Mouse (Mus musculus) adrenal gland, adult 18-20 months (tissue): ENCODE measurements at regions not wholly inside any gene's neighbourhood (a gene's known extent, or its start where the extent isn't known, plus 50 kb on each side); places are given as distances from the start of the nearest gene placed in this dataset.

Experiments
- DNase-seq, 2 experiments: peaks; one replicate each; pipeline ENCODE4 v3.0.0; 2021 to 2022; ENCODE audit warnings: low spot score in 2 of 2

DNA sequence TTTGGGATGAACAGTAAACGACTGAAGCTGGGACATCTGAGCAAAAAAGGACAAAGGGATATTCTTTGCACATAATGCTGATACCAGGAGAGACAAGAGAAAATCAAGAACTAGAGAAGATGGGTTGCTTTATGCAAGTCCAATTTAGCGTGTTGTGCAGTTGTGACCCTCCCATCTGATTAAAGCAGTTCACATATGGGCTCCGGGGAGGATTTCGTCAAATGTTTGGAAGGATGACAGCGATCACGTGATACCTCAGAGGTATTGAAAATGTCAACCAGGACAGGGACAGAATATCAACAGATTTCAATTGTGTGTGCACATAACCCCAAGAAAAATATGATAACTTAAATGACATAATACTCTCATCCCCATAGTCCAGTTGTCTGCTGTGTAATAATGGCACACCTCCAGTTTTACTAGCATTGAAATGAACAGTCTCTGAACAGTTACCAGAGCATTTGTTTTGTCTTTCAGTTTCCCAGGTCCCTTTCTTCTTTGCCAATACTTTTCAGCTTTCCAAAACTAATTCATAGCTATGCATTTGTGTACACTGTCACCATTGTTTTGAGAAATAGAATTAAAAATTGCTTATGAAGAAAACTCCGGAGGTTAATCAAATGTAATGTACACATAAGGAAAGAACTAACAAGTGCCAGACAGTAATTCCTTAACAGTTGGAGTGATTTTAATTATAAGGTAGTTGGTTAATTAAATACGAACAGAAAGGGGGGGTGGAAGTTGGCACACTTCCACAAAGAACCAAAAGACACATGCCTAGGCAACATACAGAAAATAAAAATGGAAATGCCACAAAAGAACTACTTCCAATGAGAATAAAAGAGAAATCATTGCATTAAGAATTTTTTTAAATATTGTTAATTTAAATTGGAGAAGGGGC, 582.6 kb upstream of the Map3k7 start:
- DNase-seq, result no peak

- DNase-seq, result no peak
Measured at GRCm38 (mm10) chr4:31392932-31393632, 570.8 kb upstream of the Map3k7 start.

- DNase-seq, result no peak
Measured at GRCm38 (mm10) chr4:31395538-31395937, 568.4 kb upstream of the Map3k7 start.

DNA sequence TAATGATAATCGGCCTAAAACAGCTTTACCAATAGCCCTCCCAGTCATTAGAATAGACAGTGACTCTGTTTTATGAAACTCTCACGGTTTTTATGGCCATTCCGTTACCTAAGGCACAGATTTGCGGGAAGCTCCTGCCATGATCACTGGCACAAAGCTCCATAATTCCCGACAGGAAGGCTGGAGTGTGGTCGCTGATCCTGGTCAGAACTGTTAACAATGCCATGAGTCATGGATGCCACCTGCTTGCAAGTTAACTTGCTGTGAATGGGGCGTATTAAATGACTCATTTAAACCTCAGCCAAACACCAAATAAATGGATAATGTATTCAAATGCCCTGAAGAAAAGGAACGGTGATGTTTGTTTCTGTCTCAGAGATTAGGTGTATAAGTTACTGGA, 559.9 kb upstream of the Map3k7 start:
- DNase-seq, result no peak

- no peak for DNase-seq
Measured at GRCm38 (mm10) chr4:31404840-31405714, 558.8 kb upstream of the Map3k7 start.

GRCm38 (mm10) chr4:31410157-31410556, 553.7 kb upstream of the Map3k7 start:
- no peak for DNase-seq

DNA sequence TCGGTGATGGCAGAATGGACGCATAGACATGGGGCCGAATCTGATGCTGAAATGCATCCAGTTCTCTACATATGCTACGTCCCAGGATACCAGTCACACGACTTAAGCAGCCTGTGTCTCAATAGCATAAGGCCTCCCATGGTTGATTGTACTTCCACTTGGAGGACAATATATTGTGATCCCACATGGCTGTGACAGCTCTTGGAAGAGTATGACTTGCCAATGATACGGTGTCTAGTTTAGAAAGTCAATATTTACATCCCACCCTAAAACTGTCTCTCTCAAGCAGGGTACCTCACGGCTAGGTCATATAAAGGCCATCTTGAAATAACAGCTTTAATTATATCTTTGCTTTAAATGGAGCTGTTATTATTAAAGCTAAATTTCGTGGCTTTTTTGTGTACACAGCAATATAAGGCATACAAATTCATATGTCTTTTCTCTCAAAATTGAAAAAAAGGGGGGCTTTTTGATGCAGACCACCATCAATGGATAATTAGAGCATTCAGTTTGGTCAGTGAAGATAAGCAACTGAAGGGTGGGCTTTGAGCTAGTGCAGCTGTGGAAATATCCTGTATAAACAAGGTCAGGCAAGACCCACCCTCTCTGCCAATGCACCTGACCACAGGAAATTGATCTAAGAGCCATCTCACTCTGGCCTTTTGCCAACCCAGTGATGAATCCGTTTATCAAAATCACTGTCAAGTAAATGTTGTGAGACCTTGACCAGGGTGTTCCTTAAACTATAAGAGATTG, 551.9 kb upstream of the Map3k7 start:
- DNase-seq, result no peak

GRCm38 (mm10) chr4:31417161-31417560, 546.7 kb upstream of the Map3k7 start:
- DNase-seq, result no peak

- peak in 1 of 2 experiments; percentile 19 for DNase-seq
Measured at GRCm38 (mm10) chr4:31419240-31419639, 544.7 kb upstream of the Map3k7 start.

DNA sequence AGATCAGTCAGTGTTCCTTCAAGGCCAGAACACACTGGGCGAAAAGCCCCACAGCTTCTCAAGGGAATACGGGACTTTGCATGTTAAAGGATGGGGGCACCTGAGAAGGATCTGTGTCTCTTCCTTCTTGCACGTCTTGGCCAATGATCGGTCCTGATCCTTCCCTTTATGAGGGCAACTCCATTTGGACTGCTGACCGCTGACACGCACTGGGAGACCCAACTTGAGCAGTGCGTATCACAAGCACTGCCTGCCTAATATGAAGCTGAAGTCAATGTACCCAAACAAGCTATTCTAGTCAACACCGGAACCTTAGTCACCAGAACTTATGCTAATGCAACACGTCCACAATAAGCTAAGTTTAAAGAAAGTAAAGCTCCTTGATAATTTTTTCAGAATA, 543.7 kb upstream of the Map3k7 start:
- DNase-seq, result no peak

DNA sequence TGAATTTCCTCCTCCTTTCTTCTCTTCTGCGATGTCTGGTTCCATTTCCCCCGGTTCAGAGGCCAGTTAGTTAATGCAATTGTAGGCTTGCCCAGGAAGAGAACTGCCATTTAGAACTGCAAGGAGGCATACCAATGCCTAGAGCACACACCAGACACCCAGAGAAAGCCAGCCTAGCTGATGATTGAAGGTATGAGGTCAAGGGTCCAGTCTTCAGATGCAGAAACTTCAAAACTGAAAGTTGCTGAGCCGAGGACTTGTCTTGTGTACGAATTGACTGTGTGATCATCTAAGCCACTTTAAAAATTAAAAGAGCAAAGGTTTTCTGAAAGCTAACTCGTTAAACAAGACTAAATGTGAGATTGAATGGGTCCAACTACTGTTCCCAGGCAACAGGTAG, 542.5 kb upstream of the Map3k7 start:
- DNase-seq, result no peak

- no peak for DNase-seq
Measured at GRCm38 (mm10) chr4:31425135-31425534, 538.8 kb upstream of the Map3k7 start.

DNA sequence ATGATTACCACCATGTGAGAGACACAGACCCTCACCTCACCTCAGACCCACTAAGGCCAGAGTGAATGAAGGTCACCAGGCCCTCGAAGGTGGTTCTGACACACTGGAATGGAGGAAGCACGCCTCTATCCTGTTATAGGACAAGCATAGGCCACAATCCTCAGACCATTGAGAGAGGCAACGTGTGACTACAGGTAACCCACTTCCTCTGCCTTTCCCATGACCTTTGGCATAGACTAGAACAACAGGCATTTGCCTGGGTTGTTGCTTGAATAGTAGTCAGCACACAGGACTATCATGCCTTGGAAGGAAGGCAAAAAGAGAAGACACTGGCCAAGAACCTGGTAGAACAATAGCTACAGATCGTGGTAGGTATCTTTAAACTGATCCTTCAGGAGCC, 538.2 kb upstream of the Map3k7 start:
- no peak for DNase-seq

DNA sequence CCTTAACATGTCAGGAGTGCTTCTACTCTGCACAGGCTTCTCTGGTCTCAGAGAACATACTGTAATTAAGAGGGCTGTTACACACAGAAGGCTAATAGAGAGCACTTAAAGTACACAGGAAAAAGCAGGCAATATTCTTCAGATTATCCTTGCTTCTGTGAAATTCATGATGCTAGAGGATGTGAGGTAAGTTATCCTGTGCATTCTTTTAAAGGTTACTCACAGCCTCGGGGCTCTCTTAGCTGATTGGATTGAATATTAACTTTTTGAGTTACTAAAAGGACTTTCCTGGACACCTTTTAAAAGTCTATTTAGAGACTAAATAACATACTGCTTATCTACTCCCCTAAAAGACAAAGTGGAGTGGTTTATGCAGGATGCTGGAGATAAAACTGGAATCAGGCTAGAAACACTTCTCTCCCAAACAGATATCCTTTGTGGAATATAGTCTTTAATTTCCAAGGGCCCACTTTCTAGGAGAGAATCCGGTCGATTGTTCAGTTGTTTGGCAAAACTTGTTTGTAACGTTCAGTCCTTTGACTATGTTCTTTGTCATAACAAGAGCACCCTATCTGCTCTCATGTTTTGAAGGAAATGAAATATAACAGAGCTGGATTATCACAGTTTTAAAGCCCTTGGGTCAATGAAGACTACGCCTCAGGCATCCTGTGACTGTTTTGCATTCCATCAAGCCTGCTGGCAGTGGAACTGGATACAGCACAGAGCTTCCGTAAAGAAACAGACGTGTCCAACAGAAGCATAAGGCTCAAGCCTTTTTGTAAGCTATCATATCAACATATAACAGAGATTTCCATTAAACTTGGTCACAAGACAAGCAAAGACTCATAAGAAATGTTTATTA, 537.5 kb upstream of the Map3k7 start:
- no peak for DNase-seq

DNA sequence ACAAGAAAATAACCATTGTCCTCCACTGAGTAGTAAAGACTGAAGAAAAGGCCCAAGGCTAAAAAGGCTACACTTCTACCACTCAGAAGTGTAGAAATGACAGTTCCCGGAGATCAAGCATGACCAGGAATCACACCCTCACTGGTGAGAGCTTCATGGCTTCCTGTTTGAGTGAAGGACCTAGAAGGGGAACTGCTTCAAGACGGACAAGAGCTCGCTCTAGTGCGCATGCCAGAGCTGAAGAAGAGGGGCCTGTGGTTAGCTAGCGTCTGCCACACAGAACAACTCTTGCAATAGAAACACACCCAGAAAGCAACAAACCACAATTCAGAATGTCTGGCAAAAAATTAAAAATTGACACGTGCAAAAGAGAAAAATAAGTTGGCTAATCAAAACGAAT, 530.0 kb upstream of the Map3k7 start:
- no peak for DNase-seq

GRCm38 (mm10) chr4:31454898-31455297, 509.0 kb upstream of the Map3k7 start:
- DNase-seq, result no peak

- DNase-seq, result no peak
Measured at GRCm38 (mm10) chr4:31455466-31455865, 508.4 kb upstream of the Map3k7 start.

- no peak for DNase-seq
Measured at GRCm38 (mm10) chr4:31462456-31462855, 501.4 kb upstream of the Map3k7 start.

DNA sequence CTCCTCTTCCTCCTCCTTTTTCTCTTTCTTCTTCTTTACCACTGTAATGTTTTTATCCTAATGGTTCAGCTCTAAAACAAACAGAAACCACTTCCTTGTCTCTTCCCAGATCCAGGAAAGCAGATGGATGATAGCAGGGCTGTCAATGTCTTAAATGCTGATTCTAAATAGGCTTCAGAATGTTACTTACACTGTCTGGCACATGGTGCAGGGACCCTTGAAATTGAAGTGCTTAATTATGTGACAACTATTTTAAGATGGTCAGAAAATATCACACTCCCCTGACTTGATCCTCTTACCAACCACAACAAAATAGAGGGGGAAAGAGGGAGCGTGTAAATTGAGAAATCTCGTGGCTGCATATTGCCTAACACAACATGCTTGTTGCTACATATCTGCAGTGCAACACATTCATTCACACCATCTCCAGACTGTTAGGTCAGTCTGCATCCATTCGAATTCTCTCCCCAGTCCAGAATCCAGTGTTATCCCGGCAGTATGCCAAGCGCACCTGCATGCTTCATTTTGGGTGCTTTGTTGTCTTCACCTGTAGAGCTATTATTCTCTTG, 500.7 kb upstream of the Map3k7 start:
- no peak for DNase-seq
